8 mouse cellular contexts compared by ENCODE assay signal in genomic region chr13:63046206-63047020, GRCm38 (mm10).
DNase-seq lines count a peak whose midpoint lies in the region; ATAC-seq and TF ChIP-seq lines count a peak whose summit lies in the region.

No protein-coding gene starts in this region.

- peak; percentile 80 for ATAC-seq in granulocyte monocyte progenitor cell, adult 5-6 weeks (replicated peaks; ENCODE audit: poor library complexity, severe bottlenecking)
- peak; percentile 91 for ATAC-seq in kidney, embryonic 15.5 days (replicated peaks; ENCODE audit: low FRiP score)
- ATAC-seq in limb, embryonic 15.5 days (ENCODE audit: insufficient number of reproducible peaks, low FRiP score, low TSS enrichment, low read depth): 0 out of 2 replicates have a peak, but pooled peaks have one; percentile 67
- peak; percentile 50; the same call in 1 of the 2 replicates for ATAC-seq in neural tube, embryonic 11.5 days (ENCODE audit: insufficient read depth, low FRiP score, low TSS enrichment)

- no peak overlapping the region for H3K9ac ChIP-seq in kidney, embryonic 15.5 days
- H3K9ac ChIP-seq in limb, embryonic 15.5 days: no peak overlapping the region
- H3K9ac ChIP-seq in neural tube, embryonic 11.5 days (ENCODE audit: low read length): no peak overlapping the region

- no peak for TF ChIP-seq POLR2A in testis, adult 2 months (IDR thresholded peaks at IDR 0.05; ENCODE audit: control insufficient read depth, low read depth, low read length)

- 42% methylated on average over 7 of the region's 7 CpGs for WGBS in kidney, embryonic 15.5 days
- WGBS in limb, embryonic 15.5 days: 39% methylated on average over 7 of the region's 7 CpGs
- 43% methylated on average over 7 of the region's 7 CpGs for WGBS in neural tube, embryonic 11.5 days

- no peaks in the 10 kb centered on the region for H3K9me3 ChIP-seq in kidney, embryonic 15.5 days (replicated peaks)
- no peaks in the 10 kb centered on the region for H3K9me3 ChIP-seq in limb, embryonic 15.5 days
- H3K9me3 ChIP-seq in neural tube, embryonic 11.5 days (ENCODE audit: control insufficient read depth, low read length): no peaks in the 10 kb centered on the region

- H3K27me3 ChIP-seq in kidney, embryonic 15.5 days: no peaks in the 10 kb centered on the region
- no peaks in the 10 kb centered on the region for H3K27me3 ChIP-seq in limb, embryonic 15.5 days
- no peaks in the 10 kb centered on the region for H3K27me3 ChIP-seq in neural tube, embryonic 11.5 days (ENCODE audit: control insufficient read depth, insufficient read depth, low read length)
- H3K27me3 ChIP-seq in testis, adult 2 months (ENCODE audit: control insufficient read depth, insufficient read depth, low read length): no peaks in the 10 kb centered on the region

- H3K27ac ChIP-seq in kidney, embryonic 15.5 days: 0 out of 2 replicates have a peak overlapping the region, but pooled peaks have one; percentile 14
- H3K27ac ChIP-seq in limb, embryonic 15.5 days: peak overlapping the region; percentile 57
- H3K27ac ChIP-seq in neural tube, embryonic 11.5 days (ENCODE audit: low read depth, low read length): no peak overlapping the region
- H3K27ac ChIP-seq in testis, adult 2 months (ENCODE audit: control insufficient read depth, insufficient read depth, low read depth, low read length): no peak overlapping the region

- H3K36me3 ChIP-seq in kidney, embryonic 15.5 days: no peaks in the 10 kb centered on the region
- no peaks in the 10 kb centered on the region for H3K36me3 ChIP-seq in limb, embryonic 15.5 days
- H3K36me3 ChIP-seq in neural tube, embryonic 11.5 days (ENCODE audit: control insufficient read depth, insufficient read depth, low read length): no peaks in the 10 kb centered on the region
- H3K36me3 ChIP-seq in testis, adult 2 months (ENCODE audit: control insufficient read depth, insufficient read depth, low read length): no peaks in the 10 kb centered on the region

- H3K4me3 ChIP-seq in kidney, embryonic 15.5 days (replicated peaks): no peak overlapping the region
- H3K4me3 ChIP-seq in limb, embryonic 15.5 days: no peak overlapping the region
- no peak overlapping the region for H3K4me3 ChIP-seq in neural tube, embryonic 11.5 days (ENCODE audit: low read depth, low read length)
- H3K4me3 ChIP-seq in testis, adult 2 months (ENCODE audit: control insufficient read depth, low read depth, low read length): no peak overlapping the region

- TF ChIP-seq CTCF in testis, adult 2 months (IDR thresholded peaks at IDR 0.05; ENCODE audit: control insufficient read depth, insufficient read depth, insufficient replicate concordance, low read depth, low read length): peak; percentile 17; the same call in 1 of the 2 replicates

- no peak overlapping the region for H3K4me2 ChIP-seq in kidney, embryonic 15.5 days
- no peak overlapping the region for H3K4me2 ChIP-seq in limb, embryonic 15.5 days
- no peak overlapping the region for H3K4me2 ChIP-seq in neural tube, embryonic 11.5 days (ENCODE audit: low read depth)

- H3K4me1 ChIP-seq in kidney, embryonic 15.5 days: peaks cover 11% of the 10 kb centered on the region
- H3K4me1 ChIP-seq in limb, embryonic 15.5 days: peaks cover 12% of the 10 kb centered on the region
- no peaks in the 10 kb centered on the region for H3K4me1 ChIP-seq in neural tube, embryonic 11.5 days (ENCODE audit: control insufficient read depth, insufficient read depth, low read length)
- H3K4me1 ChIP-seq in testis, adult 2 months (ENCODE audit: control insufficient read depth, insufficient read depth, low read length): no peaks in the 10 kb centered on the region

- peak; percentile 71 for DNase-seq in 416B (ENCODE audit: low read depth)
- DNase-seq in adrenal gland, adult 8-10 months: peak; percentile 64
- peak; percentile 60 for DNase-seq in embryo, embryonic 9.5 days (ENCODE audit: extremely low spot score)
- peak; percentile 74 for DNase-seq in neural tube, embryonic 11.5 days (ENCODE audit: low spot score)

Comparison
In these comparisons a context has a peak if more than half of its experiments do, and no peak if none do; other contexts are left out.
1. H3K27ac ChIP-seq: peak in kidney, embryonic 15.5 days (single experiment) and limb, embryonic 15.5 days (single experiment); none in neural tube, embryonic 11.5 days (single experiment) and testis, adult 2 months (single experiment).
2. Peak in every context shown above with its lines, with median percentiles within 50 percentile points of each other: DNase-seq and ATAC-seq.